Mouse (Mus musculus): ENCODE results near the gene Hoxb6.
A peak's percentile ranks its signal among the peaks of the same experiment; 100 is the strongest.

Hoxb6 gene

GRCm38 (mm10) chr11:96301064-96301431, 8.8 kb downstream of the Hoxb6 start:
- DNase-seq (ENCODE audit: low spot score in 2 of 2) = no peak

GRCm38 (mm10) chr11:96301837-96302236, 9.6 kb downstream of the Hoxb6 start:
- no peak for DNase-seq (ENCODE audit: low spot score in 2 of 2)

GRCm38 (mm10) chr11:96302381-96303150, 10.3 kb downstream of the Hoxb6 start:
- DNase-seq (ENCODE audit: low spot score in 2 of 2) = no peak

- DNase-seq (ENCODE audit: low spot score in 2 of 2) = no peak
Measured at GRCm38 (mm10) chr11:96303151-96304099, 11.1 kb downstream of the Hoxb6 start, which contains the start of gene Hoxb5. Gene Hoxb5, plus strand, starts transcription at chr11:96303336.

GRCm38 (mm10) chr11:96304381-96305195, 12.3 kb downstream of the Hoxb6 start:
- peak in 1 of 2 experiments; percentile 25 for DNase-seq (ENCODE audit: low spot score in 2 of 2)

- no peak for DNase-seq (ENCODE audit: low spot score in 2 of 2)
Measured at GRCm38 (mm10) chr11:96305505-96306182, 13.4 kb downstream of the Hoxb6 start.

- DNase-seq (ENCODE audit: low spot score in 2 of 2) = peak in 1 of 2 experiments; percentile 25
Measured at GRCm38 (mm10) chr11:96306183-96306907, 14.1 kb downstream of the Hoxb6 start.

- DNase-seq (ENCODE audit: low spot score in 2 of 2) = no peak
Measured at GRCm38 (mm10) chr11:96306908-96307269, 14.6 kb downstream of the Hoxb6 start.

GRCm38 (mm10) chr11:96308763-96309162, 16.5 kb downstream of the Hoxb6 start:
- peak in 1 of 2 experiments; percentile 4 for DNase-seq (ENCODE audit: low spot score in 2 of 2)

GRCm38 (mm10) chr11:96309288-96309687, 17.0 kb downstream of the Hoxb6 start:
- DNase-seq (ENCODE audit: low spot score in 2 of 2) = peak in 1 of 2 experiments; percentile 13

- peak in 1 of 2 experiments; percentile 17 for DNase-seq (ENCODE audit: low spot score in 2 of 2)
Measured at GRCm38 (mm10) chr11:96310183-96310938, 18.1 kb downstream of the Hoxb6 start.

- DNase-seq (ENCODE audit: low spot score in 2 of 2) = peak in 1 of 2 experiments; percentile 41
Measured at GRCm38 (mm10) chr11:96311097-96311496, 18.8 kb downstream of the Hoxb6 start.

GRCm38 (mm10) chr11:96311520-96312417, 19.5 kb downstream of the Hoxb6 start:
- DNase-seq (ENCODE audit: low spot score in 2 of 2) = peak; percentile 56 to 58

GRCm38 (mm10) chr11:96313134-96313533, 20.9 kb downstream of the Hoxb6 start:
- no peak for DNase-seq (ENCODE audit: low spot score in 2 of 2)

- peak in 1 of 2 experiments; percentile 23 for DNase-seq (ENCODE audit: low spot score in 2 of 2)
Measured at GRCm38 (mm10) chr11:96313806-96314428, 21.6 kb downstream of the Hoxb6 start.

GRCm38 (mm10) chr11:96314671-96315343, 22.5 kb downstream of the Hoxb6 start:
- DNase-seq (ENCODE audit: low spot score in 2 of 2) = peak in 1 of 2 experiments; percentile 53

GRCm38 (mm10) chr11:96315344-96315681, 23.0 kb downstream of the Hoxb6 start:
- peak in 1 of 2 experiments; percentile 52 for DNase-seq (ENCODE audit: low spot score in 2 of 2)
